Mouse (Mus musculus) MEL (cell line): ENCODE data around the gene Nr2e3. TPM values are rescaled to one million over a fixed set of nuclear protein-coding genes. Genes with fewer than 3 reads are reported as not detected.

ENCODE experiments used
- DNase-seq: peaks from one replicate; pipeline ENCODE4 v3.0.0; 2011; ENCODE audit warnings: low read depth, low spot score
- H3K27ac ChIP-seq: 2 replicates; pipeline ENCODE4 v1.5.1; 2012; ENCODE audit warnings: low read depth, mild to moderate bottlenecking, control low read depth, low read length, moderate library complexity; ENCODE audit not compliant: control insufficient read depth
- H3K27me3 ChIP-seq, 2 experiments: fragments of 150-350 bp in 1 of 2; sonication (generic) in 1 of 2; 2 replicates each; pipeline ENCODE4 v1.6.1; 2012; ENCODE audit warnings: low read length in 2 of 2, mild to moderate bottlenecking in 2 of 2, improper control_type of control experiment in 1 of 2, moderate library complexity in 1 of 2; ENCODE audit not compliant: insufficient read depth in 2 of 2, control insufficient read depth in 1 of 2
- H3K36me3 ChIP-seq, 2 experiments: 2 replicates each; pipeline ENCODE4 v1.6.1; 2012 to 2014; ENCODE audit warnings: low read length in 2 of 2, improper control_type of control experiment in 1 of 2, inconsistent platforms in 1 of 2, mild to moderate bottlenecking in 1 of 2; ENCODE audit not compliant: insufficient read depth in 2 of 2, control insufficient read depth in 1 of 2
- H3K4me1 ChIP-seq, 2 experiments: fragments of 150-350 bp in 1 of 2; sonication (generic) in 1 of 2; 2 replicates each; pipeline ENCODE4 v1.6.1; 2012; ENCODE audit warnings: low read length in 2 of 2, improper control_type of control experiment in 1 of 2, mild to moderate bottlenecking in 1 of 2; ENCODE audit not compliant: insufficient read depth in 2 of 2, control insufficient read depth in 1 of 2
- H3K4me3 ChIP-seq, 2 experiments: fragments of 150-350 bp in 1 of 2; sonication (generic) in 1 of 2; 2 replicates each; pipeline ENCODE4 v1.5.1; 2012; ENCODE audit warnings: low read depth in 2 of 2, low read length in 2 of 2, mild to moderate bottlenecking in 2 of 2, moderate library complexity in 2 of 2, control low read depth in 1 of 2, improper control_type of control experiment in 1 of 2; ENCODE audit not compliant: control insufficient read depth in 1 of 2, insufficient read depth in 1 of 2
- H3K79me2 ChIP-seq: 2 replicates; pipeline ENCODE4 v1.6.1; 2012; ENCODE audit warnings: mild to moderate bottlenecking, low read length, moderate library complexity; ENCODE audit not compliant: control insufficient read depth, poor library complexity, insufficient read depth
- H3K9ac ChIP-seq: 2 replicates; pipeline ENCODE4 v1.6.1; 2012; ENCODE audit warnings: low read depth, mild to moderate bottlenecking, control low read depth, low read length, moderate library complexity; ENCODE audit not compliant: control insufficient read depth, poor library complexity, severe bottlenecking
- H3K9me3 ChIP-seq: fragments of 150-350 bp; sonication (generic); replicated peaks from 2 replicates; pipeline ENCODE4 v1.6.1; 2012; ENCODE audit warnings: mild to moderate bottlenecking, low read length, improper control_type of control experiment, moderate library complexity; ENCODE audit not compliant: insufficient read depth
- BHLHE40 ChIP-seq: IDR thresholded peaks from 2 replicates; pipeline ENCODE4 v1.6.1; 2012; ENCODE audit warnings: low read depth, mild to moderate bottlenecking, inconsistent platforms, low read length, improper control_type of control experiment, borderline replicate concordance
- CTCF ChIP-seq, 3 experiments: IDR thresholded peaks in 2 of 3; conservative IDR thresholded peaks in 1 of 3; 2 replicates each; pipeline ENCODE4 v1.5.1; 2011 to 2012; ENCODE audit warnings: low read length in 3 of 3, low read depth in 2 of 3, mild to moderate bottlenecking in 2 of 3, improper control_type of control experiment in 1 of 3, inconsistent platforms in 1 of 3, mixed read lengths in 1 of 3, moderate library complexity in 1 of 3; ENCODE audit not compliant: control insufficient read depth in 1 of 3, insufficient read depth in 1 of 3, poor library complexity in 1 of 3, severe bottlenecking in 1 of 3
- E2F4 ChIP-seq: IDR thresholded peaks from 2 replicates; pipeline ENCODE4 v1.6.1; 2011; ENCODE audit warnings: low read depth, low read length, improper control_type of control experiment, borderline replicate concordance
- ELF1 ChIP-seq: IDR thresholded peaks from 2 replicates; pipeline ENCODE4 v1.6.1; 2014; ENCODE audit warnings: low read depth, mild to moderate bottlenecking, inconsistent platforms, low read length, improper control_type of control experiment, moderate library complexity
- EP300 ChIP-seq, 2 experiments: IDR thresholded peaks; 2 replicates each; pipeline ENCODE4 v1.6.1; 2011; ENCODE audit warnings: improper control_type of control experiment in 2 of 2, low read length in 2 of 2, low read depth in 1 of 2, mild to moderate bottlenecking in 1 of 2
- GABPA ChIP-seq: IDR thresholded peaks from 2 replicates; pipeline ENCODE4 v1.6.1; 2012; ENCODE audit warnings: low read depth, mild to moderate bottlenecking, inconsistent platforms, low read length, improper control_type of control experiment, moderate library complexity
- KAT2A ChIP-seq: conservative IDR thresholded peaks from 2 replicates; pipeline ENCODE4 v1.6.1; 2012; ENCODE audit warnings: low read depth, low read length, improper control_type of control experiment, inconsistent platforms
- MAFK ChIP-seq: IDR thresholded peaks from 2 replicates; pipeline ENCODE4 v1.6.1; 2011; ENCODE audit warnings: low read depth, mild to moderate bottlenecking, low read length, improper control_type of control experiment, borderline replicate concordance
- MXI1 ChIP-seq: IDR thresholded peaks from 2 replicates; pipeline ENCODE4 v1.6.1; 2011; ENCODE audit warnings: mild to moderate bottlenecking, low read depth, low read length, improper control_type of control experiment
- POLR2AphosphoS2 ChIP-seq: IDR thresholded peaks from 2 replicates; pipeline ENCODE4 v1.6.1; 2011; ENCODE audit warnings: low read length, improper control_type of control experiment
- SIN3A ChIP-seq: IDR thresholded peaks from 2 replicates; pipeline ENCODE4 v1.6.1; 2012; ENCODE audit warnings: low read length, improper control_type of control experiment, inconsistent platforms
- TAL1 ChIP-seq: IDR thresholded peaks from 2 replicates; pipeline ENCODE4 v1.6.1; 2012; ENCODE audit warnings: mild to moderate bottlenecking, inconsistent platforms, low read length, moderate library complexity, mixed read lengths
- TBP ChIP-seq: IDR thresholded peaks from 2 replicates; pipeline ENCODE4 v1.8.0; 2011; ENCODE audit warnings: low read depth, low read length, improper control_type of control experiment
- TCF12 ChIP-seq: IDR thresholded peaks from 2 replicates; pipeline ENCODE4 v1.6.1; 2014; ENCODE audit warnings: low read depth, mild to moderate bottlenecking, inconsistent platforms, low read length, improper control_type of control experiment, moderate library complexity
- USF2 ChIP-seq, 2 experiments: IDR thresholded peaks; 2 replicates each; pipeline ENCODE4 v1.6.1; 2011 to 2012; ENCODE audit warnings: improper control_type of control experiment in 2 of 2, low read length in 2 of 2, borderline replicate concordance in 1 of 2, inconsistent platforms in 1 of 2, low read depth in 1 of 2, mild to moderate bottlenecking in 1 of 2; ENCODE audit not compliant: insufficient read depth in 1 of 2
- ZC3H11A ChIP-seq: IDR thresholded peaks from 2 replicates; pipeline ENCODE4 v1.6.1; 2012; ENCODE audit warnings: low read depth, mild to moderate bottlenecking, inconsistent platforms, low read length, improper control_type of control experiment
- ZKSCAN1 ChIP-seq: IDR thresholded peaks from 2 replicates; pipeline ENCODE4 v1.6.1; 2012; ENCODE audit warnings: low read depth, mild to moderate bottlenecking, inconsistent platforms, low read length, improper control_type of control experiment, moderate library complexity
- polyA plus RNA-seq, 2 experiments: library from polyadenylated mRNA; stranded (reverse) in 1 of 2; unstranded in 1 of 2; fragments of >175 nt in 1 of 2; fragments of >200 nt in 1 of 2; gene quantifications; 2 replicates each; pipeline versions ENCODE4 v1.2.1 to v1.2.4; 2012; ENCODE audit warnings: low replicate concordance in 2 of 2, low read depth in 1 of 2; ENCODE audit not compliant: insufficient read length in 2 of 2, insufficient read depth in 1 of 2, missing spikeins in 1 of 2
- total RNA-seq: library from RNA; depleted of rRNA; stranded (reverse); fragments of 300-350 nt; gene quantifications from 2 replicates; pipeline ENCODE4 v1.2.3, GENCODE M21; 2012

The Nr2e3 gene
- total and polyA plus RNA-seq, 3 experiments, result not detected

GRCm38 (mm10) chr9:59955692-59956091 lies 4.8 kb downstream of the Nr2e3 start:
- H3K9me3 ChIP-seq, result no peaks in the 10 kb centered on the region
- no peaks in the 10 kb centered on the region for H3K4me1 ChIP-seq
- peaks cover 1 to 7% of the 10 kb centered on the region in 2 experiments; a peak in 3 of 4 replicates for H3K27me3 ChIP-seq
- H3K79me2 ChIP-seq, result no peaks in the 10 kb centered on the region
- DNase-seq, result no peak
- H3K36me3 ChIP-seq, result no peaks in the 10 kb centered on the region
- TF ChIP-seq E2F4, result no peak
- TF ChIP-seq CTCF (IDR thresholded peaks at IDR 0.05 in 2 of 3, conservative IDR thresholded peaks at IDR 0.05 in 1 of 3; ENCODE audit: control insufficient read depth in 1 of 3, insufficient read depth in 1 of 3, low read depth in 2 of 3, low read length in 3 of 3, poor library complexity in 1 of 3, severe bottlenecking in 1 of 3), result no peak
- no peak for TF ChIP-seq GABPA
- no peak for TF ChIP-seq USF2 (IDR thresholded peaks at IDR 0.05; ENCODE audit: borderline replicate concordance in 1 of 2, insufficient read depth in 1 of 2, low read depth in 1 of 2, low read length in 2 of 2)
- TF ChIP-seq MAFK, result no peak
- no peak for TF ChIP-seq SIN3A
- no peak overlapping the region for H3K27ac ChIP-seq
- H3K9ac ChIP-seq, result no peak overlapping the region
- H3K4me3 ChIP-seq, result no peak overlapping the region

- no peaks in the 10 kb centered on the region for H3K79me2 ChIP-seq
- H3K9ac ChIP-seq, result no peak overlapping the region
- no peaks in the 10 kb centered on the region for H3K4me1 ChIP-seq
- no peak overlapping the region for H3K27ac ChIP-seq
- no peak for DNase-seq
- no peaks in the 10 kb centered on the region for H3K9me3 ChIP-seq
- peaks cover 1 to 7% of the 10 kb centered on the region in 2 experiments; a peak in 3 of 4 replicates for H3K27me3 ChIP-seq
- no peak for TF ChIP-seq EP300 (IDR thresholded peaks at IDR 0.05; ENCODE audit: low read depth in 1 of 2, low read length in 2 of 2)
- no peak for TF ChIP-seq POLR2AphosphoS2
- TF ChIP-seq TBP, result no peak
- no peak for TF ChIP-seq USF2 (IDR thresholded peaks at IDR 0.05; ENCODE audit: borderline replicate concordance in 1 of 2, insufficient read depth in 1 of 2, low read depth in 1 of 2, low read length in 2 of 2)
- no peak for TF ChIP-seq TAL1
- TF ChIP-seq TCF12, result no peak
- no peak for TF ChIP-seq BHLHE40
- no peak for TF ChIP-seq KAT2A
- no peak for TF ChIP-seq MXI1
- TF ChIP-seq ZC3H11A, result no peak
- no peak for TF ChIP-seq ELF1
- no peak for TF ChIP-seq ZKSCAN1
- no peak overlapping the region for H3K4me3 ChIP-seq
- H3K36me3 ChIP-seq, result no peaks in the 10 kb centered on the region
Measured at GRCm38 (mm10) chr9:59955199-59955598, 5.3 kb downstream of the Nr2e3 start.
